Mouse (Mus musculus) lung, embryonic 16.5 days (tissue): ENCODE measurements around the gene Irf7. TPM values are rescaled to one million over a fixed set of nuclear protein-coding genes. Genes with fewer than 3 reads are reported as not detected.

Source experiments
- ATAC-seq: fragments of 200-750 bp; cut with Nextera tagmentation; 2 replicates; pipeline ENCODE4 v1.8.0; 2017; ENCODE audit warnings: low read depth, mild to moderate bottlenecking, moderate library complexity
- H3K27ac ChIP-seq: fragments of 300-500 bp; sonication (generic); 2 replicates; pipeline ENCODE4 v1.5.1; 2014; ENCODE audit warnings: mild to moderate bottlenecking, control low read depth, low read length
- H3K27me3 ChIP-seq: fragments of 300-500 bp; sonication (generic); 2 replicates; pipeline ENCODE4 v1.6.1; 2014; ENCODE audit warnings: low read depth, low read length, mixed read lengths; ENCODE audit not compliant: control insufficient read depth, insufficient read depth
- H3K36me3 ChIP-seq: fragments of 300-500 bp; sonication (generic); 2 replicates; pipeline ENCODE4 v1.6.1; 2014; ENCODE audit warnings: low read length; ENCODE audit not compliant: control insufficient read depth, insufficient read depth
- H3K4me1 ChIP-seq: fragments of 300-500 bp; sonication (generic); replicated peaks from 2 replicates; pipeline ENCODE4 v1.6.1; 2014; ENCODE audit warnings: low read length, mixed read lengths; ENCODE audit not compliant: control insufficient read depth, insufficient read depth
- H3K4me2 ChIP-seq: fragments of 300-500 bp; sonication (generic); 2 replicates; pipeline ENCODE4 v1.6.1; 2014; ENCODE audit warnings: low read depth, low read length, control low read depth
- H3K4me3 ChIP-seq: fragments of 300-500 bp; sonication (generic); 2 replicates; pipeline ENCODE4 v1.5.1; 2014; ENCODE audit warnings: mild to moderate bottlenecking, low read length, control low read depth
- H3K9ac ChIP-seq: fragments of 300-500 bp; sonication (generic); 2 replicates; pipeline ENCODE4 v1.6.1; 2014; ENCODE audit warnings: low read length, control low read depth
- H3K9me3 ChIP-seq: fragments of 300-500 bp; sonication (generic); 2 replicates; pipeline ENCODE4 v1.6.1; 2016; ENCODE audit warnings: low read length; ENCODE audit not compliant: control insufficient read depth
- WGBS: fragments of 180-500 bp; shearing (Covaris S2); extraction: QIAGEN DNeasy Blood & Tissue Kit; methylation state at CpG from one replicate; pipeline ENCODE4 v1.1.7; 2014; 5-methylcytosine and 5-hydroxymethylcytosine counted together
- polyA plus RNA-seq: library from polyadenylated mRNA; unstranded; fragments of >200 nt; fragmentation: Nextera tagmentation; extraction: Ambion mirVana; gene quantifications from 2 replicates; pipeline ENCODE4 v1.2.1, GENCODE M21; 2015

The Irf7 gene
- polyA plus RNA-seq, 1 experiment from 2014 or later = 3.4 TPM

DNA sequence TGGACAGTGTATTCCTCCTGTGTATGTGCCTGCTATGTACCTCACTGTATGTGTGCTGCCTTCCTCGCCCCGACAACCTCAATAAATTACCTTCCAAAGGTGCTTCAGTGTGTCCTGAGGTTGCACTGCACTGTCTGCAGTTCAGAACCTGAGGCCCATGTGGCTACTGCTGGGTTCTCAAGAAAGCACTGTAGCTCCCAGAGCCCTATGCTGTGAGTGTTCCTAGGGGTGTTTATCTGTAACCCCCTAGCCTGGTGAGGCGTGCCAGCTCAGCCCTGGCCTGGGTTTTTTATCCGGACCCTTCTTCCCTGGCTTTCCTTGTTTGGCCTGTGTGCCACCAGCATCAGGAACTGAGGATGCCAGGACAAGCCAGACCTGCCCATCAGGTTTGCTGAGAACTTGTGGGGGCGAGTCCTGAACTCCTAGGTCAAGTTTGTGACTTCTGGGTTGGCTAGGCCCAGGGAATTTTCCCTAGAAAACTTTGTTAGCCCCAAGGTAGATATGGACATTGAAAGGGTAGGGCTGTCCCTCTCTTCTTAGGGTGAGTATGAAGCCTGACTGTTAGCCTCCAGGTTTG lies 47.6 kb downstream of the Irf7 start:
- no peaks in the 10 kb centered on the region for H3K9me3 ChIP-seq
- H3K9ac ChIP-seq = peak overlapping the region; percentile 34
- no peak for ATAC-seq
- no peaks in the 10 kb centered on the region for H3K27me3 ChIP-seq
- peak overlapping the region; percentile 95 for H3K4me2 ChIP-seq
- H3K36me3 ChIP-seq = no peaks in the 10 kb centered on the region; the same call in 1 of the 2 replicates
- H3K4me1 ChIP-seq = peaks cover 48% of the 10 kb centered on the region
- H3K4me3 ChIP-seq = no peak overlapping the region
- 70% methylated on average over 5 of the region's 5 CpGs for WGBS
- H3K27ac ChIP-seq = no peak overlapping the region; the same call in 1 of the 2 replicates

DNA sequence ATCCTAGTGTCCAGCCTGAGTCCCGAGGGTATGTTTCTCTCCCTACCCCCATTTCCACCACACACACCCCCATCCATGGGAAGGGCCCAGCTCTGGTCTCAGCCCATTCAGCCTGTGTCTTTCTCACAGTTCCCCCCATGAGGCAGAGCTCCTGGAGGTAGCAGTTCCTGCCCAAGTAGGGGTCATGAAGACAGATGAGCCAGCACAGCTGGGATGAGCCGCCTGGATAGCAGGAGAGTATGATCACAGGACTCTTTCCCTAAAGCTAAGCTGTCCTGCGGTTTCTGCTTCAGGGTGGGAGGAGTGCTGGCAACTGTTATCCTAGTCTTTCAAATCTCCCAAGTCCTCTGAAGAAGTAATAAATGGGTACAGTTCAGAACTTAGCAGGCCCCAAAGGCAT lies 48.1 kb downstream of the Irf7 start:
- no peak overlapping the region for H3K4me3 ChIP-seq
- peaks cover 48% of the 10 kb centered on the region for H3K4me1 ChIP-seq
- ATAC-seq = no peak
- peak overlapping the region; percentile 34; the same call in 1 of the 2 replicates for H3K9ac ChIP-seq
- peak overlapping the region; percentile 95 for H3K4me2 ChIP-seq
- no peak overlapping the region; the same call in 1 of the 2 replicates for H3K27ac ChIP-seq
- 69% methylated on average over 3 of the region's 3 CpGs for WGBS
- H3K9me3 ChIP-seq = no peaks in the 10 kb centered on the region
- H3K27me3 ChIP-seq = no peaks in the 10 kb centered on the region
- no peaks in the 10 kb centered on the region; the same call in 1 of the 2 replicates for H3K36me3 ChIP-seq

DNA sequence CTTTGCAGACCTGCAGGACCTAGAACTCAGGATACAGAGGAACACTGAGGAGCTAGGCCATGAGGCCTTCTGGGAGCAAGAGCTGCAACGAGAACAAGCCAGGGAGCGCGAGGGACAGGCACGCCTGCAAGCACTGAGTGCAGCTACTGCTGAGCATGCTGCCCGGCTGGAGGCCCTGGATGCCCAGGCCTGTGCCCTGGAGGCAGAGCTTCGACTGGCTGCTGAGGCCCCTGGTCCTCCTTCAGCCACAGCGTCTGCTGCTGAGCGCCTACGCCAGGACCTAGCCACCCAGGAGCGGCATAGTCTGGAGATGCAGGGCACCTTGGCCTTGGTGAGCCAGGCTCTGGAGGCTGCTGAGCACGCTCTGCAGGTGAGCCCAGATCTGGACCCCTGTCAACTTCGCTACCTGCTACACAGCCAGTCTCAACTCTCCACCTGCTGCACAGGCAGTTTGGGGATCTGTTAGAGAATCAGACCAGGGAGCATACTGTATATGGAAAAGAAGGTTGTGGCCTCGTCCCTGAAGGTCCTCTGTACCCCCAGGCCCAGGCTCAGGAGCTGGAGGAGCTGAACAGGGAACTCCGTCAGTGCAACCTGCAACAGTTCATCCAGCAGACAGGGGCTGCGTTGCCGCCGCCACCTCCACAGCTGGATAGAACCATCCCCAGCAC lies 48.8 kb downstream of the Irf7 start:
- Histone ChIP-seq H3K9ac (peak overlapping the region; percentile 77), H3K4me3 (peak overlapping the region; percentile 70), H3K27me3 (no peaks in the 10 kb centered on the region), H3K27ac (peak overlapping the region; percentile 98), H3K9me3 (no peaks in the 10 kb centered on the region), H3K4me2 (peak overlapping the region; percentile 95), H3K4me1 (peaks cover 41% of the 10 kb centered on the region), H3K36me3 (no peaks in the 10 kb centered on the region; the same call in 1 of the 2 replicates)
- no peak for ATAC-seq
- WGBS = 91% methylated on average over 17 of the region's 17 CpGs

DNA sequence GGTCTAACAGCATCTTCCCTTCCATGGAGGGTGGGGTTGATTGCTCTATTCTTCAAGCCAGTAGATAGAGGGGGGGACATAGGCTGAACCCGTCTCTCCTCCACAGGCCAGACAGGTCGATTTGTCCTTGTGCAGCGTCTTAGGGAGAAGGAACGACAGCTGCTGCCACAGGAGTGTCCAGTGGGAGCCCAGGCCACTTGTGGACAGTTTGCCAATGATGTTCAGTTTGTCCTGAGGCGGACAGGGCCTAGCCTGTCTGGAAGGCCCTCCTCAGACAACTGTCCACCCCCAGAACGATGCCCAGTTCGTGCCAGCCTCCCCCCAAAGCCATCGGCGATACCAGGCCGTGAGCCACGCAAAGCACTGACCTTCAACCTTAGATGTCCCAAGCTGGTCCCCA lies 49.4 kb downstream of the Irf7 start:
- H3K27ac ChIP-seq = peak overlapping the region; percentile 98
- peak overlapping the region; percentile 70 for H3K4me3 ChIP-seq
- no peak for ATAC-seq
- no peaks in the 10 kb centered on the region; the same call in 1 of the 2 replicates for H3K36me3 ChIP-seq
- H3K4me2 ChIP-seq = peak overlapping the region; percentile 95
- peaks cover 36% of the 10 kb centered on the region for H3K4me1 ChIP-seq
- no peaks in the 10 kb centered on the region for H3K9me3 ChIP-seq
- no peaks in the 10 kb centered on the region for H3K27me3 ChIP-seq
- H3K9ac ChIP-seq = peak overlapping the region; percentile 77
- 79% methylated on average over 11 of the region's 11 CpGs for WGBS

DNA sequence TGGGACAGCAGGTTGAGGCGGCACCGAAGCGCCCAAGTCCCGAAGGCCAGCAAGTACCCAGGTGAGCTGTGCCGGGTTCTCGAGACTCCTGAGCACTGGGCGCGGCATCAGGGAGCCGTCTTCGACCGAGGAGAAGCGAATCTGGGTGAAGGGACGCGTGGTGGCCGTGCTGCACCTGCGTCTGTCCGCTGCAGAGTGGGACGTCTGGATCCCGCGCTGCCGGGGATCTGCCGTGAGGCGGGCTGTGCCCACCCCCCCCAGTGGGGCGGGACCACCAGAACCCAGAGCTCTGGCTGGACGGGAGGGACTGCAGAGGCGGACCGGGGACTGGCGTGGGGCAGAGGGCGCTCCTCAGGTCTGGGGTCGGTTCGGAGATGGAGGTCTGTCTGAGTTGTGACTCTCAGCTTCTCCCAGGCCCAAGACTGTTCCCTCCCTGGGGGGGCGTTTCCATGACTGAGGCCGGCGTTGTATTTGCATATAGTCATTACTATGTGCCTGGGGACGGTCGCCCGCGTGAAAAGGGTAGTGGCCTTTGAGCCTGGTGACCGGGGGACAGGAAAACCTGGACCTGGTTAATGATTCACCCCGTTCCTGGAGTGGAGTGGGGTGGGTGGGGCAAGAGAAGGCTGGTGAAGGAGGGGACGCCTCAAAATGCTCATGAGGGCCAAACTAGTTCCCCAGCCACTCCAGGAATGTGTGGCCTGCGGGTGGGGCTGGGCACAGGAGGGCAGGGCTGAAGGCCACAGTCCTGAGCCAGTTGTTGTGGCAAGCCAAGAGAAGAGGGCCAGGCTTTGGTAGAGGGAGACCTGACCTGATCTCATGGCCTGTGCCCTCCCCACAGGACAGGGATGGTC lies 50.2 kb downstream of the Irf7 start:
- H3K4me3 ChIP-seq = peak overlapping the region; percentile 70
- peak; percentile 67 for ATAC-seq
- 2% methylated on average over 41 of the region's 42 CpGs for WGBS
- H3K4me1 ChIP-seq = peaks cover 33% of the 10 kb centered on the region
- H3K36me3 ChIP-seq = no peaks in the 10 kb centered on the region; the same call in 1 of the 2 replicates
- peak overlapping the region; percentile 98 for H3K27ac ChIP-seq
- peak overlapping the region; percentile 95 for H3K4me2 ChIP-seq
- no peaks in the 10 kb centered on the region for H3K27me3 ChIP-seq
- H3K9me3 ChIP-seq = no peaks in the 10 kb centered on the region
- H3K9ac ChIP-seq = peak overlapping the region; percentile 77

DNA sequence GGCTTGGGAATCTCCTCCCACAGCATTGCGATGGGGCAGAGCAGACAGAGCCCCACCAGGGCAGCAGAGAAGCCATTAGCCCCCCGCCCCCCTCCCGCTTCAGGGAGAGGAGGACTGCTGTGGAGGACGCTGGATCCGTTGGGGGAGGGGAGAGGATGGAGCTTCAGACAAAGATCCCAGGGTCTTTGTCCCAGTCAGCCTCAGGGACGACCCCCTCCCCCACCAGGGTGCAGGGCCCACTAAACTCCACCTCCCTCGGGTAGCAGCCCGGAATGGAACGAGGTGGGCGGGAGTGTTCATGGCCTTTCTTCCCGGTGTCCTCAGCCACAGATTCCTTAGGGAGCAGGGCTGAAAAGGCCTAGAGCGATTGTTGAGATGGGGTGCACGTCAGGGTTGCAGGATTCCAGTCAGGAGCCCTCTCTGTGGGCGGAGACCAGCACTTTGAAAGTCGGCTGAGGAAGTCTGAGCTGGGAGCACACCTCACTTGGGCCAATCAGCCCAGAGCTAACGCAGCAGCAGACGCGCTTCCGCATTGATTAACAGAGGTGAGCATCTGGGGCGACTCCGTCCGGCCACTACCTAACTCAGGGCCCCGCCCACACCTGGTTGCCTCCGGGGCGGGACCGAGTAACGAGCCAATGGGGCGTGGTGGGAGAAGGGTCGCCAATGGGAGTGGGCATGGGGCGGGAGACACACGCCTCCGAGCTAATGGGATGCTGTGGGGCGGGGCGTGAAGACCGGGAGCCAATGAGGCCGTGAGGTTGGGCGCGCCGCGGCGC lies 51.0 kb downstream of the Irf7 start, which contains the start of gene Rassf7:
TSS of gene Rassf7 (plus strand) at position 760 of the 779 bp plus-strand sequence.
- H3K9ac ChIP-seq = peak within 1 kb of the TSS; percentile 77
- peak within 1 kb of the TSS; percentile 98 for H3K27ac ChIP-seq
- H3K27me3 ChIP-seq = no peaks in the 10 kb centered on the region
- H3K4me3 ChIP-seq = peak within 1 kb of the TSS; percentile 70
- under 1% methylated on average over 41 of the region's 41 CpGs for WGBS
- H3K4me2 ChIP-seq = peak within 1 kb of the TSS; percentile 95
- no peaks in the 10 kb centered on the region for H3K9me3 ChIP-seq
- H3K4me1 ChIP-seq = peaks cover 25% of the 10 kb centered on the region
- ATAC-seq = peak; percentile 93
- no peaks in the 10 kb centered on the region; the same call in 1 of the 2 replicates for H3K36me3 ChIP-seq

DNA sequence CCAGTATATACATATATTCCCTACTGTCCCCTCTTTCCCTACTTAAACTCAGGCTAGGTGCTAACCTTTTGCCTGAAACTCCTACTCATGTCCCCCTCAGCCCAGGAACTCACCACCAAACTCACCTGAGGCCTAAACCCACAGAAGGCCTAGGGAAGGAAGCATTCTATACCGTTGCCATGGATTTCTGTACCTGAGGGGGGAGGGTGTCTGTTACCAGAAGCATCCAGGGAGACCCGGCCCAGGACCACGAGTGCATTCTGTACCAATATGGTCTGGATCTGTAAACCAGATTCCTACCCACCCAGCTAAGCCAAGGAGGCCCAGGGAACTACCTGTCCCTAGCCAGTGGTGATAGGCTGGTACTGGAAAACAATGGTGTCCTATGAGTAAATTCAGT lies 52.0 kb downstream of the Irf7 start:
- no peaks in the 10 kb centered on the region; the same call in 1 of the 2 replicates for H3K36me3 ChIP-seq
- H3K9me3 ChIP-seq = no peaks in the 10 kb centered on the region
- H3K27ac ChIP-seq = peak overlapping the region; percentile 82
- H3K27me3 ChIP-seq = no peaks in the 10 kb centered on the region
- 36% methylated on average over 3 of the region's 3 CpGs for WGBS
- peaks cover 21% of the 10 kb centered on the region for H3K4me1 ChIP-seq
- no peak overlapping the region for H3K4me3 ChIP-seq
- no peak overlapping the region for H3K9ac ChIP-seq
- ATAC-seq = no peak
- no peak overlapping the region for H3K4me2 ChIP-seq

DNA sequence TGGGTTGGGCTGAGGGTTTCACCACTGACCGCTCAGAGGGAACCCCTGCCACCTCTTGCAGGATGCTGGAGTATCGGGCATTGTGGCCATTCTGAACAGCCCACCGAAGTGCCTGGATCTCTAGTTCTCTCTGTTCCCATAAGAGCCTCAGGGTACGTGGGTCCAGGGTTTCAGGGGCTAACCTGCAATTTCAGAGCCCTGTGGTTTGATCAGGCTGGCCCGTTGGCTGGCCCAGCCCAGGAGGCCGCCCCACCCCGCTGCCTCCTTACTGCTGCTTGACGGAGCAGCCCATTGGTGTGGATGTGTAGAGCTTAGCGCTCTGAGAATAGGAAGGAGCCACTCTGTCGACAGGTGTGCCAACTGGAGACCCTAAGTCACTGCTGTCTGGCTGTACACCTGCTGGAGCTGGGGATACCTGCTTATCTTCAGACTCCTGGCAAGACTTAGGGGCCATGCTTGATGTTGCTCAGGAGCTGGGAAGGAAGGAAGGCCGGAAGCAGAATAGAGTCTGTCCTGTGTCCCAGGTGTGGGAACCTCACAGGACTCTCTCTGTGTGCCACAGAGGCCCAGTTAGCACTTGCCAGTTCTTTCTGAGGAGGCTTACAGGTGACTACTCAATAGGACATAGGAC lies 52.6 kb downstream of the Irf7 start, which contains the start of gene Lmntd2:
TSS of gene Lmntd2 (minus strand) at position 476 of the 631 bp plus-strand sequence.
- Histone ChIP-seq H3K9ac (peak within 1 kb of the TSS; percentile 51), H3K36me3 (no peaks in the 10 kb centered on the region), H3K27me3 (no peaks in the 10 kb centered on the region), H3K4me2 (peak within 1 kb of the TSS; percentile 95), H3K9me3 (no peaks in the 10 kb centered on the region), H3K4me1 (peaks cover 21% of the 10 kb centered on the region), H3K4me3 (peak within 1 kb of the TSS; percentile 70), H3K27ac (peak within 1 kb of the TSS; percentile 82)
- ATAC-seq = no peak
- WGBS = 87% methylated on average over 11 of the region's 11 CpGs
